Mouse (Mus musculus) liver, adult 2 months (tissue): Measurements from ENCODE around the gene Ptprd.

ENCODE experiments used
- CTCF ChIP-seq: fragments of 200-500 bp; IDR thresholded peaks from 2 replicates; pipeline ENCODE4 v1.5.1; 2011; ENCODE audit warnings: low read depth, low read length, control low read depth
- POLR2A ChIP-seq: fragments of 200-500 bp; IDR thresholded peaks from 2 replicates; pipeline ENCODE4 v1.6.1; 2011; ENCODE audit warnings: low read length, control low read depth; ENCODE audit not compliant: insufficient read depth; ENCODE audit errors: extremely low read depth

DNA sequence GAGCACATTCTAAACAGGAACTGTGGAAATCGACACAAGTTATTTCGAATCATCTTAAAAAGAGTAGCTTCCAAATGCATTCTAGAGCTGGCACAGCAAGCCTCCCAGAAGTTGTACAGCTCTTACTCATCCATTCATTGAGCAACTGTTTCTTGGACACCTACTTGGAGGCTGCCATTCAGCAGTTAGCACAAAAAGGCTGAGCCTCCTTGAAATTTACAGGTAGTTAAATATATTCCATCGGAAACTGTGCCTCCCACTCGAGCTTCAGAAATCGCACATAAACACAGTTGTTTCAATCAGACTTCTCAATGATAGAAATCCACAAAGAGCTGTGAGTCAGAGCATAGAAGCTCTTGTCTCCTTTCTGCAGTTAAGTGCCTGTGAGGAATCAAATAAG, 1825.9 kb downstream of the Ptprd start:
- TF ChIP-seq POLR2A (no peak), CTCF (no peak)
